Mouse (Mus musculus): ENCODE measurements at regions not wholly inside any gene's neighbourhood (a gene's known extent, or its start where the extent isn't known, plus 50 kb on each side); places are given as distances from the start of the nearest gene placed in this dataset.
A peak's percentile ranks its signal among the peaks of the same experiment; 100 is the strongest.

DNA sequence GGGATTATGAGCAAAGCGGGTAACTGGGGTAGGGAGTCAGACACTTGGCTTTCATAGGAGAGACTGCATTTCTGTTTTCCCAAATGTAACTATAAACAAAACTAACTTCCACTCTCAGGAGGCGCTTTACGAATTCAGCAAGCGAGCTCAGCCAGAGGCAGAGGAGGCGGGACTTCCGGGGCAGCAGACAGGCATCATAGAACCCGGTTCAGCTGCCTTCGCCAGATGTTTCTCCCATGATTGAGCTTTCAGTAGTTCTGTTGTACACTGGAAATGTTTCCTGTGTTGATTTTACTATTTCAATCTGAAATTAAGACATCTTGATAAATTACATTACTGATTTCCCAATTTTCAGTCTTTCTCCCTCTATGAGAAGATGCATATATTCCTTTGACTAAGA is 92.9 kb downstream of the Zfp365 start:
- no peak for DNase-seq (ENCODE audit: low read depth, low spot score)

DNA sequence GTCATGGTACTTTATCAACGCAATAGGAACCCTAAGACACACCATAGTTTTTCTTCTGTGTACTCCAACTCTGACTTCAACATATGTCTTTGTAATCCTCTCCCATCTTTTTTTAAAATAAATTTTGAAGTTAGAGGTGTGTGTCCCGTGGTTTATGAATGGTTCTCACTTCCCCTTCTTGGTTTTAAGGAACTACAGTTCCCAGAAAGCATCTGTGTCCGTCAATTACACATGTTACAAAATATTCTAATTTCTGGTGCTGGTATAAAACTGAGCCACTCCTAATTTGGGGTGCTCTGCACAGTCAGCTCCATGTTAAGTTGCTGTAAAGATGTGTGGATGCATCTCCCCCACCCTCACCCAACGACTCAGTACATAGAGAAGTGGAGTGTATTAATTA is 98.6 kb downstream of the Zfp365 start:
- DNase-seq (ENCODE audit: low read depth, low spot score), result no peak

DNA sequence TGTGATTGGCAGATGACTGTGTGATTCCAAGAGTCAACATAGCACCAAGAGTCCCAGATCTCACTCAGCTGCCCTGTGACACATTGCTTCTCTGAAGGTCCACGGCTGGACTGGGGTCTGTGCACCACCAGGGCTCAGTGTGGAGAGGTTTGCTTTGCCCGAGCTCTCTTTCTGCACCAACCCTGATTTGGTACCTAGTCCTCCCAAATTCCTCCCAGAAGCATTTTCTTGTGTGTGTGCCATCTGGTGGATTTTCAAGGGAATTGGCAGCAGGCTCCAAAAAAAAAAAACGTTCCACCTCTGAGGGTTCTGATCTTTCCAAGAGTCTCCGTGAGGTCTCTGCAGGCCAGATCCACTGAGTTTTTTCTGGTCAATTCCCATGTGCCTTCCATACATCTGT is 107.3 kb downstream of the Zfp365 start:
- no peak for DNase-seq (ENCODE audit: low read depth, low spot score)

DNA sequence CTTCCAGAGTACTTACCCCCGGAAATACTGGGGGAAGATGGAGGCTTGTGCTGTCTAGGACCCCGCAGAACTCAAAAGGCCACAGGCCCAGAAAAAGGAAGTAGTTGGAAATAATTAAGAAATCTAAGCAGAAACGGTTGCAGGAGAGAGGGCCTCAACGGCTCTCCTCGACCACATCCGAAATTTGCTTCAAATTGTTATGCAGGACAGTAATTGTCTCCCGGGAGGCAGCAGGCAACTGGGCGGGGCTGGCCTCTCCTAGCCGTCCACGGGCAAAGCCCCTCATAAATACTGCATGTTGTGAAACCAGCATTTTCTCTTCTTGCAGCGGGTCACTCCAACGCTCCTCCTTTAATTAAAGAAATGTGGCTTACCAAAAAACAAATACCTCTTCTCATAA is 107.8 kb downstream of the Zfp365 start:
- DNase-seq (ENCODE audit: low read depth, low spot score), result no peak

- DNase-seq (ENCODE audit: low read depth, low spot score), result no peak
Measured at GRCm38 (mm10) chr10:67802156-67802555, 110.3 kb downstream of the Zfp365 start.

- DNase-seq (ENCODE audit: low read depth, low spot score), result no peak
Measured at GRCm38 (mm10) chr10:67801619-67802018, 110.8 kb downstream of the Zfp365 start.

- no peak for DNase-seq (ENCODE audit: low read depth, low spot score)
Measured at GRCm38 (mm10) chr10:67798991-67799390, 113.5 kb downstream of the Zfp365 start.

- DNase-seq (ENCODE audit: low read depth, low spot score), result no peak
Measured at GRCm38 (mm10) chr10:67793206-67793605, 119.3 kb downstream of the Zfp365 start.

- DNase-seq (ENCODE audit: low read depth, low spot score), result no peak
Measured at GRCm38 (mm10) chr10:67789651-67790050, 122.8 kb downstream of the Zfp365 start.

- DNase-seq (ENCODE audit: low read depth, low spot score), result no peak
Measured at GRCm38 (mm10) chr10:67788116-67788515, 124.3 kb downstream of the Zfp365 start.

DNA sequence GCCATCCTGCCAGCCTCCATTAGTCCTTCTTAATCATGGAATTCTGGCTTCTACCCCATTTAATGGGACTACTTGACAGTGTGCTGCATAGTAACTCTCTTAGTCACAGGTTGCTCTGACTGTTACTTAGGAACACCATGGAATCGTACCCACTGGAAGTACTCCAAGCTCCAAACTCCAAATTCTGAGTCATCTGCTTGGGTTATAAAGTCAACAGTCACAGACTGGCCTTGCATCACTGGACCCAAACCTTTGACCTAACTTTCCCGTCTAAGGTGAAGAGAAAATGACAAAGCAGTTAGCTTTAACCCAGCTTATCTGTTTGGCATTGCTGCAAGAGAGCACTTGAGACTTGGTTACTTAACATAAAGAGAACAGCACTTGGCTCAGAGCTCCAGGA is 126.9 kb downstream of the Zfp365 start:
- DNase-seq (ENCODE audit: low read depth, low spot score), result no peak

DNA sequence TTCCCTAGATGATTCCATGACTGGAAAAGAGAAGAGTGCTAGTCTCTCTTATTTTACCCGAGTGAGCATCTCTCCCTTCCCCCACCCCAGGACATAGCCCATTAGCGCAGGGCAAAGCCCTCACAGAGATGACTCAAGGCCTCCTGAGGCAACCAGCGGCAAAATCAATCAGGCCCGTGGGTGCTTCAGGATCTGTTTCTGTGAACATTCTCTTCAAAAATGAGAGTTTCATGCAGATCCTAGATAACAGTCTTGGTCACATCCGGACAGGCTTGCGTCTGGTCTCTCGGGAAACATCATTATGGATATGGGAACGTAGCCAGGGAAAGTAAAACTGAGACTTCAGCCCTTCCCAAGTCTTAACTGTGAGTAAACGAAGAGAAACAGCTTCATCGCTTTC is 134.1 kb downstream of the Zfp365 start:
- no peak for DNase-seq (ENCODE audit: low read depth, low spot score)

DNA sequence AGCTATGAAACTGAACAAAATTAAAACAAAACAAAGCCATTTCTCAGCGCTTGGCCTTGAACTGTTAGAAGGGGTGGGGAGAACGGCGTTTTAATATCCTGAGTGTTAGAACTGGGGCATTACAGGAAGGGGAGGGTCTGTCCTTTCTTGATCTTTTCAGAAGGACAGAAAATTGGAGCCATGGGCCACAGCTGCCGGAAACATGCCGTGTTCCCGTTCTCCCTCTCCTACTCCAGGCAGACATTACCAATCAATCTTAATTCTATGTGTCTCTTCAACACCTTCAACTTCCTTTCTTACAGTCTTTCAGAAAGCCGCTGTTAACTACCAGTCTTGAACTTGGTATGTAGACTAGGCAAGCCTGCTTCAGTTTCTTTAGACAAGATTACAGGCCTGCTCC is 134.7 kb downstream of the Zfp365 start:
- no peak for DNase-seq (ENCODE audit: low read depth, low spot score)

GRCm38 (mm10) chr10:67776851-67777250 is 135.6 kb downstream of the Zfp365 start:
- DNase-seq (ENCODE audit: low read depth, low spot score), result no peak

DNA sequence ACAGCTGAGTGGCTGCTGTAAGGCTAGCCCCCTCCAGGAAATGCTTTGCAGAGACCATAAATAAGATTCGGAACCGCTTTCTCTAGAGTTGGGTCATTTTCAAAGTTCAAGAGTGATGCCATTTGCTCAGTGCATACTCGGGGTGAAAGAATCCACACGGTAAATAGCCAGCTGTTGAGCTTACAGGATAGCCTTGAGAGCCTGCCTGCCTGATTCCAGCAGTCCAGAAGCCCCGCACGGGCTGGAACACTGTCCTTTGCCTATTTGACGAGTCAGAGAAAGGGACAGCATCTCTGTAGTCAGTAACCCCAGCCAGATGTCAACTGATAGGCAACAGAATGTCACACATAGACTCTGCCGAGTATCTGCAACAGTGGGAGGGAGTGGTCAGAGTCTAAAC is 140.7 kb downstream of the Zfp365 start:
- DNase-seq (ENCODE audit: low read depth, low spot score), result no peak

DNA sequence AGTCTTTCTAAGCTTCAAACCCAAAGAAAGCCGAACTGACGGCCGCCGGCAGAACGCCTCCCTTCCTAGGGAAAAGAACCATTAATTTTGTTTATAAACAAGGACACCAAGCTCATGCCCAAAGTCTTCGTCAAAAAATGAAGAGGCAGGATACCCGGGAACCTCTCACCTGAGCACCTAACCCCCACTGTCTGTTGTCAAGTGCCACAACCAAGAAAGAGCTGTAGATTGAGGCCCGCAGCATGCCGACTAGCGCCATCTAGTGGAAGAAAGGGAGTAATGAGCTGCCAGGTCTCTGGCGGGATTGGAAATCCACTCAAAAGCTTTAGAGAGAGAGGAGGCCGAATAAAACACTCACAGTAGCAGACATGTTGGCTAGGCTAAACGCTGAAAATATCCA is 146.4 kb downstream of the Zfp365 start:
- DNase-seq (ENCODE audit: low read depth, low spot score), result peak; percentile 54

- DNase-seq (ENCODE audit: low read depth, low spot score), result no peak
Measured at GRCm38 (mm10) chr10:67760424-67760823, 152.0 kb downstream of the Zfp365 start.

DNA sequence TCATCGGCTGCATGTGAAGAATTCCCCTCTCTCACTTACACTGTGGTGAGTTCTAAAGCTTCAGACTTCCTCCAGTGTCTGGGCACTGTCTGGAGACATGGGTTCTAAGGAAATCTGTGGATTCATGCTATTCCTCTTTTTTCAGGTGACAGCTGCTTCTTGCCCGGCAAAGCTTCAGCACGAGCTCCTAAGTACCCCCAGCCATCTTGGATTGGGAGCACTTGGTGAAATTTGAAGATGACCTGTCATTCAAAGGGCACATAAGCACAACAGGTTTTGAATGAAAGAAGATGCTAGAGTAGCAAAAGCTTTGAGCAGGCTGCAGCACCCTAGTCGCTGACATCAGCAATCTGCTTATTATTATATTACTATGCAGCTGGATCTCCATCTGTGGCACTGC is 164.3 kb downstream of the Zfp365 start:
- no peak for DNase-seq (ENCODE audit: low read depth, low spot score)

GRCm38 (mm10) chr10:67747461-67747860 is 165.0 kb downstream of the Zfp365 start:
- no peak for DNase-seq (ENCODE audit: low read depth, low spot score)

- no peak for DNase-seq (ENCODE audit: low read depth, low spot score)
Measured at GRCm38 (mm10) chr10:67746140-67746539, 166.3 kb downstream of the Zfp365 start.

DNA sequence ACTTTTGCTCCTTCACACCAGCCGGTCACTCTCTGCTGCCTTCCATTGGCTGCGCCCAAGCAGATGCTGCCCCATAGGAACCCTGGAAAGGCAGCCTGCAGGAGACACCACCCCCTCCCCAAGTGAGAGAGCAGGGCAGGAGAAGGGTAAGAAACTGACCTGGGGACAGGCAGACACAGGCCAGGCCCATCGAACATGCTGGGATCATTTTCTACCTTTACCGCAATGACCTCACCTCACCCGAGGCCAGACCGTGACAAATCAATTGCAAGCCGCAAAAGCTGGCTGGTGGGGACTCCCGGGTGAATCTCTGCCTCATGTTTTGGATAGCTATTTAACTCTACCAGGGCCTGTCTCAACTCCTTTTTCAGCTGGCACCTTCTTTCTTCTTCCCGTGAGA is 168.9 kb downstream of the Zfp365 start:
- DNase-seq (ENCODE audit: low read depth, low spot score), result no peak

DNA sequence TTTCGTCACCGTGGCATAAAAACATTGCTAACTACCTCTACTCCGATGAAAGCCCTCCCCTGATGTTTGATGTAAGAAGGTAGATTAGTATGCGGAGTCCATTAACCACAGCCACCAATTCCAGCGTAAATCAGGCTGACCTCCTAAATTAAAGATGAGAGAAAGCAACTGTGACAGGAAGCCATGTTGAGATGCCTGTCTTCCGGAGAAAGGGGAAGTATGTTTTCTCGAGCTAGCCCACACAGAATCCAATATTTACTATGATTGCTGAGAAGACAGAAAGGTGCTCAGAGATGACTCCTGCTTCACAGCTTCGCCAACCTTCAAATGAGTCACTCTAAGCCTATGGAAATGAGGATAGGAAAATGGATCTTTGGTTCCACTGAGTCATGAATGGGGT is 169.6 kb downstream of the Zfp365 start:
- DNase-seq (ENCODE audit: low read depth, low spot score), result no peak

- DNase-seq (ENCODE audit: low read depth, low spot score), result no peak
Measured at GRCm38 (mm10) chr10:67742305-67742704, 170.2 kb downstream of the Zfp365 start.

- DNase-seq (ENCODE audit: low read depth, low spot score), result no peak
Measured at GRCm38 (mm10) chr10:67739199-67739598, 173.3 kb downstream of the Zfp365 start.

- DNase-seq (ENCODE audit: low read depth, low spot score), result no peak
Measured at GRCm38 (mm10) chr10:67736636-67737035, 175.8 kb downstream of the Zfp365 start.
